Mouse (Mus musculus) liver, embryonic 15.5 days (tissue): ENCODE results near the gene Hoxc12. TPM values are rescaled to one million over a fixed set of nuclear protein-coding genes. Genes with fewer than 3 reads are reported as not detected.

Experiments
- ATAC-seq: fragments of 200-750 bp; cut with Nextera tagmentation; 2 replicates; pipeline ENCODE4 v1.8.0; 2017; ENCODE audit warnings: moderate number of reproducible peaks, mild to moderate bottlenecking, moderate library complexity; ENCODE audit not compliant: insufficient read depth
- H3K27ac ChIP-seq: fragments of 300-500 bp; sonication (generic); replicated peaks from 2 replicates; pipeline ENCODE4 v1.5.1; 2015; ENCODE audit warnings: mild to moderate bottlenecking, inconsistent platforms
- H3K27me3 ChIP-seq: fragments of 300-500 bp; sonication (generic); 2 replicates; pipeline ENCODE4 v1.6.1; 2015; ENCODE audit warnings: mild to moderate bottlenecking, inconsistent platforms
- H3K36me3 ChIP-seq: fragments of 300-500 bp; sonication (generic); replicated peaks from 2 replicates; pipeline ENCODE4 v1.6.1; 2015; ENCODE audit warnings: moderate library complexity, mild to moderate bottlenecking, inconsistent platforms
- H3K4me1 ChIP-seq: fragments of 300-500 bp; sonication (generic); replicated peaks from 2 replicates; pipeline ENCODE4 v1.6.1; 2015; ENCODE audit warnings: inconsistent platforms
- H3K4me2 ChIP-seq: fragments of 300-500 bp; sonication (generic); 2 replicates; pipeline ENCODE4 v1.6.1; 2015; ENCODE audit warnings: moderate library complexity, mild to moderate bottlenecking, inconsistent platforms
- H3K4me3 ChIP-seq: fragments of 300-500 bp; sonication (generic); replicated peaks from 2 replicates; pipeline ENCODE4 v1.5.1; 2015; ENCODE audit warnings: mild to moderate bottlenecking, inconsistent platforms
- H3K9ac ChIP-seq: fragments of 300-500 bp; sonication (generic); 2 replicates; pipeline ENCODE4 v1.6.1; 2015; ENCODE audit warnings: moderate library complexity, mild to moderate bottlenecking, inconsistent platforms
- H3K9me3 ChIP-seq: fragments of 300-500 bp; sonication (generic); replicated peaks from 2 replicates; pipeline ENCODE4 v1.6.1; 2016; ENCODE audit warnings: inconsistent platforms
- WGBS: fragments of 180-500 bp; shearing (Covaris S2); methylation state at CpG from one replicate; pipeline ENCODE4 v1.1.7; 2015; ENCODE audit warnings: mixed read lengths; ENCODE audit not compliant: insufficient replicate concordance; 5-methylcytosine and 5-hydroxymethylcytosine counted together
- polyA plus RNA-seq: library from polyadenylated mRNA; unstranded; fragments of >200 nt; fragmentation: Nextera tagmentation; extraction: Ambion mirVana; gene quantifications from 2 replicates; pipeline ENCODE4 v1.2.1, GENCODE M21; 2015

Hoxc12 gene
- polyA plus RNA-seq: not detected in 2 replicates

- H3K4me1 ChIP-seq: 0 out of 2 replicates have a peak, but pooled peaks cover 2% of the 10 kb centered on the region
- H3K4me3 ChIP-seq: no peak within 1 kb of the TSS
- no peak within 1 kb of the TSS for H3K9ac ChIP-seq
- WGBS: 2% methylated on average over 31 of the region's 31 CpGs
- ATAC-seq: no peak
- H3K9me3 ChIP-seq: no peaks in the 10 kb centered on the region
- H3K27ac ChIP-seq: no peak within 1 kb of the TSS
- H3K27me3 ChIP-seq: peaks cover 100% of the 10 kb centered on the region
- H3K36me3 ChIP-seq: no peaks in the 10 kb centered on the region
- H3K4me2 ChIP-seq: no peak within 1 kb of the TSS
Measured at GRCm38 (mm10) chr15:102936279-102936972, at the start of gene Hoxc12. Gene Hoxc12, plus strand, starts transcription at chr15:102936757.

DNA sequence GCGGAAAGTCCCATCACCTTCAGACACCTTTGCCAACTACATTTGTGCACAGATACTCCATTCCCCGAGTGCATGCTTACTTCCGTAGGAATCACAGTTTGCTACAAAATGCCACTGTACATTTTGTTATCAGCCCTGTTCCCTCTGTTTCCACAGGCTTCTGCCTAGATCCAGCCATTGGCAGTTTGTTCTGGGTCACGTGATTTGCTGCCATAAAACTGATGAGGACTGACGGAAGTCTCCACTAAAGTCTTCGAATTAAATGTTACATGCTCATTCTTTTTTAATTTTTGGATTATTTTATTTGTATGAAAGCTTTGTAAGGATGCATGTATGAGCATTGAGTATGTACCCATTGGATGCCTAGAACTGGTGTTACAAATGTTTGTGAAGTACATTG, 41.4 kb upstream of the Hoxc12 start:
- Histone ChIP-seq H3K27me3 (peaks cover 18% of the 10 kb centered on the region), H3K4me2 (no peak overlapping the region), H3K4me1 (no peaks in the 10 kb centered on the region), H3K9me3 (no peaks in the 10 kb centered on the region), H3K9ac (no peak overlapping the region), H3K36me3 (no peaks in the 10 kb centered on the region), H3K4me3 (no peak overlapping the region), H3K27ac (no peak overlapping the region)
- 64% methylated on average over 6 of the region's 6 CpGs for WGBS
- ATAC-seq: no peak

DNA sequence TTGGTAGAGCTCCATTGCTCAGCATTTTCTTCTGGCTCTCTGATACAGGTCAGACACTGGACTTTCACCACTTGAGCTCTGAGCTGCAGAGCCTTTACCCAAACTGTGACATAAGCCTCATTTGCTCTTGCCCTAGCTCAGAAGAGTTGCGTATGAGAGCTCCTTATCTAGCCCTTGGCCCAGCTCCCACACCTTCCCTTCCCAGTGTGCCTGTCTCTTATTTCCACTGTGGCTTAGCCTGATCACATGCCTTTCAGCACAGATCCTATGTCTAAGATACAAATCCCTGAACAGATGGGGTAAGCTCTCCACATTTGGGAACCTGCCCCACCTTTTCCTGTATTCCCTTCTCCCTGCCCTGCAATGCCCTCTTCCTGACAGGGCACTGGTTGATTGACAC, 31.6 kb upstream of the Hoxc12 start:
- peaks cover 68% of the 10 kb centered on the region for H3K27me3 ChIP-seq
- no peaks in the 10 kb centered on the region for H3K9me3 ChIP-seq
- no peaks in the 10 kb centered on the region for H3K4me1 ChIP-seq
- H3K4me3 ChIP-seq: no peak overlapping the region
- no peak for ATAC-seq
- no peak overlapping the region for H3K27ac ChIP-seq
- H3K9ac ChIP-seq: no peak overlapping the region
- H3K36me3 ChIP-seq: no peaks in the 10 kb centered on the region
- WGBS: 31% methylated on average over 1 of the region's 1 CpGs
- no peak overlapping the region for H3K4me2 ChIP-seq

DNA sequence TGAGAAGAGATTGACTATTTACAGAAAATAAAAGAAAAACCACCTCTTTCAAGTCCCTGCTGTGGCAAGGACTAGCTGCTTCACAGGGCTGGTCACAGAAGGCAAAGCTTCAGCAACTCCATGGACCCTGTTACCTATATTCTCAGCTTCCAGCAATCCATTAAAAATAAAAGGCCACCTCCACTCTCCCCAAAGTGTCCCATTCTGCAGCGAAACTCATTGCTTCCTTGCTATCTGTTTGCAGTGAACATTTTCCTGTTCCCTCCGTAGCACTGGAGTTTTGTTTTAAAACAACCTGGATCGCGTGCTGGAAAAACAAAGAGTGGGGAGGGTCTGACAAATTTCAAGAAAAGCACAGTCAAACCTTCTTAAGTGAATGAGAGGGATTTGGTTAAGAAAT, 27.0 kb upstream of the Hoxc12 start:
- Histone ChIP-seq H3K4me2 (no peak overlapping the region), H3K4me3 (no peak overlapping the region), H3K27me3 (peaks cover 90% of the 10 kb centered on the region), H3K36me3 (no peaks in the 10 kb centered on the region), H3K9ac (no peak overlapping the region), H3K27ac (no peak overlapping the region), H3K9me3 (no peaks in the 10 kb centered on the region), H3K4me1 (no peaks in the 10 kb centered on the region)
- WGBS: 2% methylated on average over 4 of the region's 4 CpGs
- no peak for ATAC-seq

DNA sequence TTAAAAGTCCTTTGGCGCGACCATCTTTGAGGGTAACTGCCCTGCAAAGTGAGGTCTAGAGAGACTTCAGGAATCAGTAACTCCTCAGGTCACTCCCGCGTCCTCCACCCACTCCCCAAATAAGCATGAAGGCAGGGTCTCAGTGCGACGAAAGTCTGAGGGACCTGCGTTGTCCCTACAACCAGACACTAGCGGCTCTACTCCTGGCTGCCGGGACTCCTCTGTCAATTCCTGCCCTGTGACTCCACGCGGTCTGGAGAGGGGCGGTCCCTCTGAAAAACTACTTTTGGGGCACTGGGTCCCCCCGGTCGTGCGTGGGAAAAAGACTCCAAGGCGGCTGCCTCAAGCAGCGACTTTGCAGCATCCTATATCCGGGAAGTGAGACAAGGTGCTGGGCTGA, 26.5 kb upstream of the Hoxc12 start:
- Histone ChIP-seq H3K9me3 (no peaks in the 10 kb centered on the region), H3K4me1 (no peaks in the 10 kb centered on the region), H3K36me3 (no peaks in the 10 kb centered on the region), H3K4me3 (no peak overlapping the region), H3K4me2 (no peak overlapping the region), H3K27ac (no peak overlapping the region), H3K27me3 (peaks cover 90% of the 10 kb centered on the region), H3K9ac (no peak overlapping the region)
- no peak for ATAC-seq
- WGBS: 1% methylated on average over 18 of the region's 18 CpGs

- Histone ChIP-seq H3K4me3 (no peak overlapping the region), H3K9me3 (no peaks in the 10 kb centered on the region), H3K4me2 (no peak overlapping the region), H3K27ac (no peak overlapping the region), H3K4me1 (no peaks in the 10 kb centered on the region), H3K27me3 (peaks cover 88% of the 10 kb centered on the region), H3K9ac (no peak overlapping the region), H3K36me3 (no peaks in the 10 kb centered on the region)
- whole genome bisulfite sequencing: 2% methylated on average over 22 of the region's 22 CpGs
- no peak for ATAC-seq
Measured at GRCm38 (mm10) chr15:102910496-102911095, 26.0 kb upstream of the Hoxc12 start.

DNA sequence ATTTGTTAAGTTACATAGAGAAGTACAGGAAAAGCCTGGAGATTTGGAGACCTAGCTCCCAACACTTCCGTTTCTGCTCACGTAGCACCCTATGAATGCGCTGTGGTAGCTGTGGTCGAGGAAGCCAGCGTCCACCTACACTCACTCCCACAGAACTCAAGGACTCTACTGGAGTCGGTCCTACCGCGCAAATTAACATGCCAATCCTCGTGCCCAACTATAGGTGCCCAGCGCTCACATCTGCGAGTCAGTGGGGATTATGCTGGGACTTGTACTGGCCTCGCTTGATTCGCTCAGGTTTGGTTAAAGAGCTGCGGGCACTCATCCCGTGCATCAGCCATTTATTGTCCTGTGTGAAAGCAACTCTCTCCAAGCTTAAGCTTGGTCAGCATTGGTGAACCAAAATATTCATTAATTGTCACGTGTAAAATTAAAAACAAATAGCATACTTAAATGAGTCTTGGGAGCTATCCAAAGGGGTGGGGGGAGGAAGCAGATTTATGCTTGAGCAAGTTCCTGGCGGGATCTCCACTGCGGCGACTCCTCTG, 23.4 kb upstream of the Hoxc12 start:
- no peak for ATAC-seq
- no peak overlapping the region for H3K27ac ChIP-seq
- H3K9ac ChIP-seq: no peak overlapping the region
- H3K36me3 ChIP-seq: no peaks in the 10 kb centered on the region
- H3K9me3 ChIP-seq: no peaks in the 10 kb centered on the region
- no peaks in the 10 kb centered on the region for H3K4me1 ChIP-seq
- no peak overlapping the region for H3K4me3 ChIP-seq
- WGBS: under 1% methylated on average over 19 of the region's 19 CpGs
- peaks cover 92% of the 10 kb centered on the region for H3K27me3 ChIP-seq
- H3K4me2 ChIP-seq: no peak overlapping the region

- Histone ChIP-seq H3K9ac (no peak overlapping the region), H3K4me2 (no peak overlapping the region), H3K4me3 (no peak overlapping the region), H3K4me1 (no peaks in the 10 kb centered on the region), H3K36me3 (no peaks in the 10 kb centered on the region), H3K9me3 (no peaks in the 10 kb centered on the region), H3K27ac (no peak overlapping the region), H3K27me3 (peaks cover 95% of the 10 kb centered on the region)
- no peak for ATAC-seq
- 3% methylated on average over 20 of the region's 20 CpGs for WGBS
Measured at GRCm38 (mm10) chr15:102917972-102918572, 18.5 kb upstream of the Hoxc12 start.

GRCm38 (mm10) chr15:102918611-102919265, 17.8 kb upstream of the Hoxc12 start:
- Histone ChIP-seq H3K9me3 (no peaks in the 10 kb centered on the region), H3K4me1 (no peaks in the 10 kb centered on the region), H3K4me2 (no peak overlapping the region), H3K9ac (no peak overlapping the region), H3K27me3 (peaks cover 95% of the 10 kb centered on the region), H3K4me3 (no peak overlapping the region), H3K36me3 (no peaks in the 10 kb centered on the region), H3K27ac (no peak overlapping the region)
- 3% methylated on average over 7 of the region's 7 CpGs for WGBS
- no peak for ATAC-seq

DNA sequence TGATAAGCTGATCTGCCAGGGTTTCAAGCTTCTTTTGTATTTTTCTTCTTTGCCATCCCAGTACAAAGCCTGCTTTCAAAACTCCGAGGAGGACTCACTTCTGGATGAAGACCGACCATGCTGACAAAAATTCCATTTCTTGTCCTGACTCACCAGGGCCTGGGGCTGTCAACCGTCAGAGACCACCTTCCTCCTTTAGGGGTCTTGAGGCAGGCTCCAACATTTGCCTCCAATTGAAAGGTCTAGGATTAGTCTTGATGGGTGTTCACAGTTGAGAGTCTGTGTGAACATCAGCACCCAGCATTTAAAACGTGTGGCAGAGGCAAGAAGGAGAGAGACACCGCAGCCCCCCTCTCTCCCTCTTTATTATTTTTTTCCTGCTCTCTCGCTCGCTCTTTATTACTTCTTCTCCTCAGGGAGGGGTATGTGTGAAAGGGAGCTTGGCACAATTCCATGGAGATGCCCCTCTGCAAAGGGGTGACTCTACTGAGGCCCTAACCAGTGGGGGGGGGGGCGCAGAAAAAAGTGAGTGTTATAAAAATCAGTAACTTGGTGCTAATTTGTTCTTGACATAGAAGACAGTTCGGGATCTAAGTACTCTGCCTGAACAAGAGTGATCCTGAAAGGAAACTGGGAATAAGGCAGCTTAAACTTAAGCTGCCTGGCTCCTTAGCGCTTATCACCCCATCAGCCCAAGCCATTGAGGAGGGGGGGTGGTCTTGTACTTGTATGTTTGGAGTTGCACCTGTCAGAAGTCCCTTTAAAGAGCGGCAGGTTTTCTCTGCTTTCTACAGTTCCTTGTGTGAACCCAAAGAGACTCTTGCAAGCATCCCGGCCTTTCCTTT, 17.0 kb upstream of the Hoxc12 start:
- H3K4me2 ChIP-seq: no peak overlapping the region
- H3K9me3 ChIP-seq: no peaks in the 10 kb centered on the region
- no peak overlapping the region for H3K27ac ChIP-seq
- H3K4me3 ChIP-seq: no peak overlapping the region
- peaks cover 96% of the 10 kb centered on the region for H3K27me3 ChIP-seq
- H3K36me3 ChIP-seq: no peaks in the 10 kb centered on the region
- no peak for ATAC-seq
- WGBS: 4% methylated on average over 12 of the region's 12 CpGs
- H3K9ac ChIP-seq: no peak overlapping the region
- no peaks in the 10 kb centered on the region for H3K4me1 ChIP-seq
